Mouse (Mus musculus) hindbrain, embryonic 11.5 days (tissue): ENCODE data around the gene Smchd1. TPM values are rescaled to one million over a fixed set of nuclear protein-coding genes. Genes with fewer than 3 reads are reported as not detected.

Experiments used
- ATAC-seq: fragments of 200-750 bp; cut with Nextera tagmentation; 2 replicates; pipeline ENCODE4 v1.8.0; 2017; ENCODE audit warnings: mild to moderate bottlenecking, moderate TSS enrichment, moderate library complexity; ENCODE audit not compliant: low FRiP score
- DNase-seq: peaks from one replicate; pipeline ENCODE4 v3.0.0-alpha.2; 2015; ENCODE audit warnings: low spot score
- H3K27ac ChIP-seq: fragments of 300-500 bp; sonication (generic); 2 replicates; pipeline ENCODE4 v1.5.1; 2014; ENCODE audit warnings: mild to moderate bottlenecking, low read depth, low read length
- H3K27me3 ChIP-seq: fragments of 300-500 bp; sonication (generic); 2 replicates; pipeline ENCODE4 v1.6.1; 2014; ENCODE audit warnings: mild to moderate bottlenecking, low read length, moderate library complexity, mixed read lengths; ENCODE audit not compliant: control insufficient read depth, insufficient read depth
- H3K36me3 ChIP-seq: fragments of 300-500 bp; sonication (generic); 2 replicates; pipeline ENCODE4 v1.6.1; 2014; ENCODE audit warnings: mild to moderate bottlenecking, low read length, moderate library complexity, mixed read lengths; ENCODE audit not compliant: control insufficient read depth, insufficient read depth
- H3K4me1 ChIP-seq: fragments of 300-500 bp; sonication (generic); replicated peaks from 2 replicates; pipeline ENCODE4 v1.6.1; 2014; ENCODE audit warnings: low read length, mixed read lengths; ENCODE audit not compliant: control insufficient read depth, insufficient read depth
- H3K4me2 ChIP-seq: fragments of 300-500 bp; sonication (generic); replicated peaks from 2 replicates; pipeline ENCODE4 v1.6.1; 2014; ENCODE audit warnings: mild to moderate bottlenecking, low read depth, low read length
- H3K4me3 ChIP-seq: fragments of 300-500 bp; sonication (generic); 2 replicates; pipeline ENCODE4 v1.5.1; 2014; ENCODE audit warnings: low read depth, low read length
- H3K9ac ChIP-seq: fragments of 300-500 bp; sonication (generic); 2 replicates; pipeline ENCODE4 v1.6.1; 2014; ENCODE audit warnings: low read depth, low read length
- H3K9me3 ChIP-seq: fragments of 300-500 bp; sonication (generic); 2 replicates; pipeline ENCODE4 v1.6.1; 2016; ENCODE audit warnings: low read length; ENCODE audit not compliant: control insufficient read depth
- WGBS: fragments of 180-500 bp; shearing (Covaris S2); extraction: QIAGEN DNeasy Blood & Tissue Kit; methylation state at CpG from one replicate; pipeline ENCODE4 v1.1.7; 2014; 5-methylcytosine and 5-hydroxymethylcytosine counted together
- polyA plus RNA-seq: library from polyadenylated mRNA; unstranded; fragments of >200 nt; fragmentation: Nextera tagmentation; extraction: Ambion mirVana; gene quantifications from 2 replicates; pipeline ENCODE4 v1.2.1, GENCODE M21; 2014

Smchd1 gene
- polyA plus RNA-seq, 1 experiment from 2014 or later: 91.1 TPM

DNA sequence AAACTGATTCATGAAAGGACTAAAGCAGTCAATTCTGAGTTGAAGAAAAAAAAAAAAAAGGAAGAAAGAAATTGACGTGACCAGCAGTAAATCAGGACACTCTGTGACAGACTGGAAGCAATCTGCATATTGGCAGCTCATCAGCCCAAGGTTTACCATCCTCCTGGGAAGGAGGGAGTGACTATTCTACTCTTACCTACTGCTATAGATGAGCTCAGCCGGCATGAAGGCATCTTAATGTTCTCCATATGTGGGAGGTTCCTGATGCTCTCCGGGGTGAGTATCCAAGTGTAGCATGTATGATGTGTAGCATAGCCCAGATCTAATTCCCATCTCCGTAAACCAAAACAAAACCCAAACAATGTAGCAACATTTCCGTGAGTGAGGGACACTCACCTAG, 173.7 kb downstream of the Smchd1 start:
- 77% methylated on average over 5 of the region's 5 CpGs for WGBS
- no peak for DNase-seq
- ATAC-seq: no peak
- no peaks in the 10 kb centered on the region for H3K27me3 ChIP-seq
- no peaks in the 10 kb centered on the region for H3K9me3 ChIP-seq
- H3K4me2 ChIP-seq: no peak overlapping the region
- no peaks in the 10 kb centered on the region for H3K4me1 ChIP-seq
- H3K9ac ChIP-seq: no peak overlapping the region
- H3K36me3 ChIP-seq: no peaks in the 10 kb centered on the region
- H3K4me3 ChIP-seq: no peak overlapping the region
- no peak overlapping the region for H3K27ac ChIP-seq

DNA sequence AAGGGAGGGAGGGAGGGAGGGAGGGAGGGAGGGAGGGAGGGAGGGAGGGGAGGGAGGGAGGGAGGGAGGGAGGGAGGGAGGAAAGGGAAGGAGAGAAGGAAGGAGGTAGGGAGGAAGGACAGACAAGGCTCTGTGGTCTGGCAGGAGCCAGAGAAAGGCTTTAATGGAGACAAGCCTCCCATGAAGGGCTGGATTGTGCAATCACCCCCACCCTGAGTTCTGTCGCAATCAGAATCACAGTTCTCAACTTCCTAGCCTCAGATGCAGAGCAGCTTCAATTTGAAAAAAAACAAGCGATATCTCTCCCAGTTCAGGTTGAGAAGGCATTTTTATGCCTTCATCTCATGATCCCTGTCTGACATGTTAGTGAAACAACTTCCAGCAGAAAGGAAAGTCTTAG, 174.8 kb downstream of the Smchd1 start:
- WGBS: 91% methylated on average over 2 of the region's 2 CpGs
- H3K27ac ChIP-seq: no peak overlapping the region
- no peaks in the 10 kb centered on the region for H3K36me3 ChIP-seq
- no peak overlapping the region for H3K9ac ChIP-seq
- no peaks in the 10 kb centered on the region for H3K9me3 ChIP-seq
- ATAC-seq (no peak), DNase-seq (no peak)
- H3K4me3 ChIP-seq: no peak overlapping the region
- H3K4me1 ChIP-seq: no peaks in the 10 kb centered on the region
- no peaks in the 10 kb centered on the region for H3K27me3 ChIP-seq
- H3K4me2 ChIP-seq: no peak overlapping the region

DNA sequence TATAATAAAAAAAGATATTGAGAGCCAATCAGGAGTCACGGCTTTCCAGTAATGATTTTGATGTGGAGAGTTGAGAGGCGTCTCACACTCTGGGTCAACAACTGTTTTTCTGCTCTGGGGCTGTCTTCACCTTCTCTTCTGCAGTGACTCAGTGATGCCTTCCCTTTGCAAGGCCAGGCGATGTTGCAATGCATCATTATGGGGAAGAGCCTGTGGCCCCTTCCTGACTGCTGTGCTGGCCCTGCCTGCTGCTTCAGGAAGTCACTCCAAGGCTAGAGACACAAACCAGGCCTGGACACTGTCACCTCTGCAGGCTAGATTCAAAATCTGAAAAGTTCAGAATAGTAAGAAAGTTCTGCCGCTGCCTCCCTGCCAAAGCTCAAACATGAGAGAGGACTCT, 175.3 kb downstream of the Smchd1 start:
- 93% methylated on average over 4 of the region's 4 CpGs for WGBS
- H3K9ac ChIP-seq: no peak overlapping the region
- H3K27me3 ChIP-seq: no peaks in the 10 kb centered on the region
- H3K4me2 ChIP-seq: no peak overlapping the region
- DNase-seq (no peak), ATAC-seq (no peak)
- no peak overlapping the region for H3K4me3 ChIP-seq
- no peaks in the 10 kb centered on the region for H3K9me3 ChIP-seq
- H3K4me1 ChIP-seq: no peaks in the 10 kb centered on the region
- no peaks in the 10 kb centered on the region for H3K36me3 ChIP-seq
- H3K27ac ChIP-seq: no peak overlapping the region

DNA sequence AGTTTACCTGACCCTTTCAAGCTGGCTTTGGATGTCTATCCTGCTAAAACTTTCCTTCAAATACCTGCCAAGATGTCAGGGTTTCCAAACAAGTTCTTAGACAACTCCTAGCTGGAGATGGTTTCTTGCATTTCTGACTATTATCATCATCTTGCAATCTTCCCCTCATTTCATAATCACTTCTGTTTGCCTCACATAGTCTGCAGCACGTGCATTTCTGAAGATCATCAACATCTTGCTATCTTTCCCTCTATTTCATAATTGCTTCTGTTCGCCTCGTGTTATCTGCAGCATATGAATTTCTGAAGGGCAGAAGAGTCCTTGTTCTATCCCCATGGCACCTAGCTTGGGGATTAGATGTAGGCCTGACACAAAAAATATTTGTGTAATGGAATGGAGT, 180.6 kb downstream of the Smchd1 start:
- Histone ChIP-seq H3K27me3 (no peaks in the 10 kb centered on the region), H3K4me3 (no peak overlapping the region), H3K4me2 (no peak overlapping the region), H3K4me1 (no peaks in the 10 kb centered on the region), H3K9me3 (no peaks in the 10 kb centered on the region), H3K27ac (no peak overlapping the region), H3K9ac (no peak overlapping the region), H3K36me3 (no peaks in the 10 kb centered on the region)
- ATAC-seq: no peak
- WGBS: 92% methylated on average over 3 of the region's 3 CpGs
- no peak for DNase-seq

Other genes starting within 250 kb of the Smchd1 start
- gene Emilin2, start 163.4 kb downstream of the Smchd1 start, polyA plus RNA-seq: 7.8 and 11.2 TPM in 2 replicates
- gene Gm4707, start 15.4 kb downstream of the Smchd1 start, polyA plus RNA-seq: 2.0 and 3.5 TPM in 2 replicates
- 50.8 and 54.8 TPM in 2 replicates for gene Ndc80, start 51.5 kb upstream of the Smchd1 start, polyA plus RNA-seq
- 1.0 and 1.5 TPM in 2 replicates for gene Spdya, start 76.7 kb upstream of the Smchd1 start, polyA plus RNA-seq
- gene Wdr43, start 140.6 kb upstream of the Smchd1 start, polyA plus RNA-seq: 75.4 and 85.4 TPM in 2 replicates
- gene Togaram2, start 197.9 kb upstream of the Smchd1 start, polyA plus RNA-seq: not detected in 2 replicates